Mouse (Mus musculus): ENCODE measurements around the gene Kntc1. TPM values are rescaled to one million over a fixed set of nuclear protein-coding genes. Genes with fewer than 3 reads are reported as not detected.

The Kntc1 gene
- polyA plus RNA-seq (2021; fragmentation: Nextera tagmentation) = 1.7 TPM in 2 replicates
- long read RNA-seq, experiment 1 = 0 reads
- long read RNA-seq, experiment 2, partial matches to known transcripts = 3 of 3 reads
- long read RNA-seq, experiment 2, other reads (novel, unspliced or antisense) = 0 of 3 reads

GRCm38 (mm10) chr5:123749065-123750064 lies at the start of gene Kntc1, which contains the start of gene Rsrc2:
Gene Kntc1, plus strand, starts transcription at chr5:123749716.
Gene Rsrc2, minus strand, starts transcription at chr5:123749414.

GRCm38 (mm10) chr5:123720328-123721311 lies 28.9 kb upstream of the Kntc1 start, which contains the start of gene Zcchc8:
Gene Zcchc8, minus strand, starts transcription at chr5:123721100.

GRCm38 (mm10) chr5:123865365-123865764 lies 115.8 kb downstream of the Kntc1 start, which contains the start of gene Hcar2:
Gene Hcar2, minus strand, starts transcription at chr5:123865499.

Other genes starting within 250 kb of the Kntc1 start
- 1.4 and 1.7 TPM in 2 replicates for gene B3gnt4, start 239.3 kb upstream of the Kntc1 start, polyA plus RNA-seq (2021; fragmentation: Nextera tagmentation)
- 58.2 and 58.3 TPM in 2 replicates for gene Diablo, start 225.5 kb upstream of the Kntc1 start, polyA plus RNA-seq (2021; fragmentation: Nextera tagmentation)
- gene Gm49027, start 224.2 kb upstream of the Kntc1 start, polyA plus RNA-seq (2021; fragmentation: Nextera tagmentation) = 0.34 TPM in 1 of 2 replicates, not detected in the other
- gene Vps33a, start 176.7 kb upstream of the Kntc1 start, polyA plus RNA-seq (2021; fragmentation: Nextera tagmentation) = 30.1 and 33.1 TPM in 2 replicates
- 36.4 and 38.3 TPM in 2 replicates for gene Clip1, start 65.1 kb upstream of the Kntc1 start, polyA plus RNA-seq (2021; fragmentation: Nextera tagmentation)
- 16.1 and 16.5 TPM in 2 replicates for gene Zcchc8, start 28.6 kb upstream of the Kntc1 start, polyA plus RNA-seq (2021; fragmentation: Nextera tagmentation)
- 46.1 and 57.6 TPM in 2 replicates for gene Rsrc2, start 302 bp upstream of the Kntc1 start, polyA plus RNA-seq (2021; fragmentation: Nextera tagmentation)
- gene Hcar2, start 115.8 kb downstream of the Kntc1 start, polyA plus RNA-seq (2021; fragmentation: Nextera tagmentation) = 0.16 TPM in 1 of 2 replicates, not detected in the other
- gene Hcar1, start 130.3 kb downstream of the Kntc1 start, polyA plus RNA-seq (2021; fragmentation: Nextera tagmentation) = 0.19 and 0.45 TPM in 2 replicates
- gene Denr, start 157.5 kb downstream of the Kntc1 start, polyA plus RNA-seq (2021; fragmentation: Nextera tagmentation) = 116 and 120 TPM in 2 replicates
- not detected in 2 replicates for gene Gm43518, start 177.7 kb downstream of the Kntc1 start, polyA plus RNA-seq (2021; fragmentation: Nextera tagmentation)
- gene Ccdc62, start 181.0 kb downstream of the Kntc1 start, polyA plus RNA-seq (2021; fragmentation: Nextera tagmentation) = 2.7 and 3.8 TPM in 2 replicates
- 7.7 and 7.9 TPM in 2 replicates for gene Hip1r, start 223.9 kb downstream of the Kntc1 start, polyA plus RNA-seq (2021; fragmentation: Nextera tagmentation)